27 mouse cellular contexts compared by ENCODE assay signal in genomic region chr4:46842596-46842995, GRCm38 (mm10).
"Had no signal": no experiment of that assay in that cellular context is flagged by ENCODE, and none has a peak within 500 bp of the region (broad histone marks: within the 10 kb centered on the region; RNA-seq: fewer than 3 reads in every experiment).

No protein-coding gene starts in this region.

- H3K4me3 ChIP-seq: gastrocnemius, adult 2 months; heart, embryonic 10.5 days; heart, embryonic 12.5 days; hindbrain, embryonic 10.5 days; hindbrain, embryonic 12.5 days; kidney, embryonic 15.5 days; limb, embryonic 13.5 days; limb, embryonic 15.5 days; liver, embryonic 12.5 days had no signal

- H3K27ac ChIP-seq: gastrocnemius, adult 2 months; heart, embryonic 10.5 days; hindbrain, embryonic 10.5 days; hindbrain, embryonic 12.5 days; hindbrain, embryonic 14.5 days; kidney, embryonic 15.5 days; kidney, postnatal 0 days; limb, embryonic 13.5 days; limb, embryonic 15.5 days; liver, embryonic 12.5 days; liver, embryonic 14.5 days had no signal

- H3K4me2 ChIP-seq: heart, embryonic 12.5 days; hindbrain, embryonic 12.5 days; hindbrain, embryonic 14.5 days; kidney, embryonic 15.5 days; limb, embryonic 13.5 days; limb, embryonic 15.5 days; liver, embryonic 12.5 days had no signal

- ATAC-seq: hindbrain, embryonic 16.5 days; intestine, embryonic 16.5 days; liver, embryonic 12.5 days had no signal

- H3K9ac ChIP-seq: heart, embryonic 12.5 days; hindbrain, embryonic 12.5 days; hindbrain, embryonic 14.5 days; kidney, embryonic 15.5 days; limb, embryonic 13.5 days; limb, embryonic 15.5 days; liver, embryonic 12.5 days; liver, embryonic 14.5 days had no signal

- DNase-seq: gastrocnemius, adult 2 months; gastrocnemius, postnatal 10 days; gastrocnemius, postnatal 25 days; heart, adult 18-20 months; heart, postnatal 10 days; heart, postnatal 4 days; kidney, adult 11 months; kidney, adult 2 months; kidney, adult 9 months; kidney, postnatal 14 days; kidney, postnatal 36 days; layer of hippocampus, adult 9-11 months; layer of hippocampus, postnatal 36 days; left cerebral cortex, postnatal 4 days had no signal

- H3K4me1 ChIP-seq: heart, embryonic 12.5 days; liver, embryonic 12.5 days had no signal

- H3K9me3 ChIP-seq: heart, embryonic 10.5 days; heart, embryonic 12.5 days; hindbrain, embryonic 12.5 days; kidney, embryonic 15.5 days; limb, embryonic 13.5 days; limb, embryonic 15.5 days had no signal

- H3K27me3 ChIP-seq: hindbrain, embryonic 12.5 days; kidney, embryonic 15.5 days; limb, embryonic 13.5 days; limb, embryonic 15.5 days had no signal

- H3K36me3 ChIP-seq: heart, embryonic 10.5 days; heart, embryonic 12.5 days; hindbrain, embryonic 10.5 days; hindbrain, embryonic 12.5 days; kidney, embryonic 15.5 days; limb, embryonic 13.5 days; limb, embryonic 15.5 days; liver, embryonic 12.5 days had no signal
